Mouse (Mus musculus): ENCODE measurements around the gene Fryl.
A peak's percentile ranks its signal among the peaks of the same experiment; 100 is the strongest.

The Fryl gene

GRCm38 (mm10) chr5:73255321-73256251 is 833 bp downstream of the Fryl start:
- peak; percentile 69 for DNase-seq

DNA sequence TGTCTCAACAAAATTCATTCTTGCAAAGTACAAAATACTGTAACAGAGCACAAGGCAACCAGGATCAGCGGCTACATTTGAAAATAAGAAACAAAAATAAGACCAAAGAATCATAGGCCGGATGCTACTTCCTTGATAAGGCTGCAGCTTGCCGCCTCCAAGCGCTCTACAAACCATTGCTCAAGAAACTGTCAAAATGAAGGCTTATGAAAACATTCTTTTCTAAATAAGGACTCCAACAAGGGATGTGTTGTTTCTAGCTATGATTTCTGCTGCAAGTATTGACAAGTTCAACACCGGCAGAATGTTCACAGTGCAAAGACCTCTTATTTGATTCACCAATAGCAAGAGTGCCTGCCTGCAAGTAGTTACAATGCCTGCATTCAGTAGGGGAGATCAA is 1.8 kb downstream of the Fryl start:
- DNase-seq: no peak

GRCm38 (mm10) chr5:73252739-73253138 is 3.7 kb downstream of the Fryl start:
- no peak for DNase-seq

- DNase-seq: no peak
These were observed 7.1 kb downstream of the Fryl start for GRCm38 (mm10) chr5:73249341-73249740.

DNA sequence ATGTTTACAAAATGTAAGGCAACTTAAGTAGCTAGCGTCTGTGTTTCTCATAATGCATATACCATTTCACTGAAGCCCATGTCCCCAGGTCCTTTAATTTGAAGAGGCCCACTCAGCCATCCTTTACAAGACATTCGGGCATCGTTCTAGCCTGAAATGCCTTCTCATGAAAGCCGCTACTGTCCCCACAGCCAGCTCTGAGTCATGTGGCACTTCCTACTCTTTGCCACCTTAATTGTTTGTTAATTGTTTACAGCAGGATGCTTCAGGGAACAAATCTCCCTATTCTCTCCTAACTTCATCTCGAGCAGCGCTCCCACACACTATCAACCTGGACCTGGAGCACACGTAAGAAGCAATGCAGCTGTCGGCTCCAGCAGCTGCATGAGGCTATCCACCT is 8.2 kb downstream of the Fryl start:
- DNase-seq: no peak

DNA sequence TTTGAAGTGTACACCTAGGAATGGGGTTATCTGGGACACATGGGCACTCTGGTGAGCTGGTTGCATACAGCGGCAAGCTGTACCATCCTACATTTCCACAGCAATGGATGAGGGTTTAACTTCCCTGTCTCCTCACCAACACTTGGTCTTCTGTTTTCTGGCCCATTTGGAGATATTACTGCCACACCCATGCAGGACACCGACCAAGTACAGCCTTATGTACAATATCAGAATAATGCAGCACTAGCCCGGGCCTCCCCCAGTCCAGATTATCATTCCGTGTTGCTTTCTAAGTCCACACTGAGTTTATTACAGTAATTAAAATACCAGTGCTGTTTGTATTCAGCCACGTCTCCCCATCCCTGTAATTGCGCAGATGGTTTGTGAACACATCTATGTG is 10.0 kb downstream of the Fryl start:
- DNase-seq: no peak

- DNase-seq: peak; percentile 65
These were observed 12.0 kb downstream of the Fryl start for GRCm38 (mm10) chr5:73244403-73244802.

- DNase-seq: no peak
These were observed 14.5 kb downstream of the Fryl start for GRCm38 (mm10) chr5:73241966-73242365.

DNA sequence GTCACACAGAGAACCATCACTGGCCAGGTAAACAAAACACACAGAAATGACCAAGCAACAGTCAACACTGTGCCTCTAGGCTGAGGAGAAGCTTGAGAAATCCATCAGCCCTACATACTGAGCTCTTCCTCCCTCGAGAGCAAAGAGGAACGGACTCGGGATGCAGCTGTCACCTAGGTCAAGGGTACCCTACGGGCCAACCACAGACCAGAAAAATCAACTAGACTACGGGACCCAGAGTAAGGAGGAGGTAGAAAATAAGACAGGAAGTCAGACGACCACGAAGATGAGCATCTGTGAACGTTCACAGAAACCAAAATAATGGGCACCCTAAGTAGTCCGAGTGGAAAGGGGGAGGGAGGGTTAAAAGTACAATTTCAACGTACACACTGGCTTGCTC is 15.1 kb downstream of the Fryl start:
- DNase-seq: no peak

DNA sequence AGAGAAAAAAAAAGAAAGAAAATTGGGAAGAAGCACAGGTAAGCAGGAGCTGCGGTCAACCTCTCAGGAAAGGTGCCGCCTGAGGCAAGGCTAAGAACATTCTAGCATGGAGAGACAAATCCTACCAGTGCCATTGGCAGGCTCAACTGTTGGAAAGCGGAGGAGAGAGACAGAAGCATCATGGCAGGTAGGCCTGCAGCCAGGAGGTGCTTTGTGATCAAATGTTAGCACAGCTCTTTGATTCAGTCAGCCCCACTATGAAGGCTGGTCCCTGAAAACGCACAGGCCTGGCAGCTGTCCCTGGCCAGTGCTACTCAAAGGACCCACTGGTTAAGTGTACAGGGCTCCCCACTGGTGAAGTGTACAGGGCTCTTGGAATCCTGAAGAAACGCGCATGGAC is 16.0 kb downstream of the Fryl start:
- no peak for DNase-seq

- DNase-seq: no peak
These were observed 19.5 kb downstream of the Fryl start for GRCm38 (mm10) chr5:73236894-73237334.

DNA sequence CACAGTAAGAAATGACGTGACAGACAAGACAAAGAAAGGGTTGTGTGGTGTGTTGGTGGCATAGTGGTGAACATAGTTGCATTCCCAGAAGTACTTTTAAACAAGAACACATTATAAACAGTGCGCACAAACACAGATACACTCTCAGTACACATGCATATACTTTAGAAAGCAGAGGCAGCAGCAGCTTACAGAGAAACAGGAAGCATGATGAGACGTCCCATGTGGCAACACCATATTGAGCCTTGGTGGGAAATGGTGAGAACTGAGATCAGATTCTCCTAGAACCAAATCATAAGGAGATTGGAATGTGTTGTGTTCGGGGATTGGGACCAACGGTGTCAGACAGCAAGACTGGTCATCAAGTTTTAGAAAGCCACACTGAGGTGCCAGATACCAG is 21.2 kb downstream of the Fryl start:
- DNase-seq: no peak

GRCm38 (mm10) chr5:73233018-73233881 is 23.2 kb downstream of the Fryl start:
- DNase-seq: peak; percentile 26

DNA sequence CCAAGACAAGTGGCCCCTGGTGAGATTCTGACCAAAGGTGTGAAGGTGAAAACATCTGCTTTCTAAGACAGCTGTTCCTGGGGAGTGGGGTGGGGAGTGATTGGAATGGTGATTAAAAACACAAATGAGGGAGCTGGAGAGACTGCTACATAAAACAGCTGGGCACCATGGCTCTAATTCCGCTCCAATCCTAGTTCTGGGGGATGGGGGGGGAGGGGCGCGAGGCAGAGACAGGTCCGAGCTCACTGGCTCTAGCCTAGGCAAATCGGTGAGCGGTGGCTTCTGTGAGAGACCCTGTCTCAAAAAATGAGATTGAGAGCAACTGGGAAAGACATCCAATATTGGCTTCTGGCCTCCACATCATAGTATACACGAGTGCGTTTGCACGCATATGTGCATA is 24.2 kb downstream of the Fryl start:
- no peak for DNase-seq

DNA sequence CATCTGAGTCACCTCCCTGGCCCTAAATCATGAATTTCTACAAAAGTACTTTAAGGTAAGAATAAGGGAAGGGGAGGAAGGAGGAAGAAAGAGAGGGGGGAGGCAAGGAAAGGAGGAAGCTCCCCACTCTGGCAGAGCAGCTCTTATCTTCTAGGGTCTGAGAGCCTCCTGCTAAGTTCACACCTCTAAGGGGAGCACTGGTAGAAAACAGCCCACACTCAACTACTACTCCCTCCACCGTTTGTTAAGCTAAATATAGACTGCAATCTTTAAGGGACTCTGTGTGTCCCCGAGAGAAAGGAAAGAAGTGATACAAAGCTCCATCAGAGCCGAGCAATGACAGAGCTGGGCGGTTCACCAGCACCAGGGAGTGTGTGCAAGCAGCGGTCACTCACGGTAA is 24.6 kb downstream of the Fryl start:
- no peak for DNase-seq

DNA sequence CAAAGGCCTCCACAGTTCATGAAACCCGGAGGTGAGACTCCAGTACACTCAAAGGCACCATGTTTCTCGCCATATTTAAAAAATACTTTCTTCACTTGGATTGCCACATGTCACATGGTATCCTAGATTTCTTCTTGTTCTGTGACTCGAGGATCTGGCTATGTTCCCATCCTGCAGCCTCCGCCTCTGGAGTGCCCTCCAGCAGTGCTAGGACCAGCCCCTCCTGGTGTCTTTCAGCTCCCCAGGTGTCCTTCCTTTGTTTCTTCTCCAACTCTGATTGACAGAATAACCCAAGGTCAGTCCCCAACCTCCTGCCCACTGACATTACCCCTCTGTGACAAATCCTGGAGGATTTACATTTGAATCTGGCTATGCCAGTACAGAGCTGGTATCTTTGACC is 26.2 kb downstream of the Fryl start:
- DNase-seq: no peak

- no peak for DNase-seq
These were observed 27.0 kb downstream of the Fryl start for GRCm38 (mm10) chr5:73229467-73229866.

- DNase-seq: no peak
These were observed 27.9 kb downstream of the Fryl start for GRCm38 (mm10) chr5:73228291-73229049.

- DNase-seq: no peak
These were observed 28.8 kb downstream of the Fryl start for GRCm38 (mm10) chr5:73227518-73228101.

GRCm38 (mm10) chr5:73223065-73223464 is 33.4 kb downstream of the Fryl start:
- no peak for DNase-seq

GRCm38 (mm10) chr5:73222397-73222796 is 34.0 kb downstream of the Fryl start:
- peak; percentile 41 for DNase-seq

GRCm38 (mm10) chr5:73221826-73222225 is 34.6 kb downstream of the Fryl start:
- DNase-seq: no peak

DNA sequence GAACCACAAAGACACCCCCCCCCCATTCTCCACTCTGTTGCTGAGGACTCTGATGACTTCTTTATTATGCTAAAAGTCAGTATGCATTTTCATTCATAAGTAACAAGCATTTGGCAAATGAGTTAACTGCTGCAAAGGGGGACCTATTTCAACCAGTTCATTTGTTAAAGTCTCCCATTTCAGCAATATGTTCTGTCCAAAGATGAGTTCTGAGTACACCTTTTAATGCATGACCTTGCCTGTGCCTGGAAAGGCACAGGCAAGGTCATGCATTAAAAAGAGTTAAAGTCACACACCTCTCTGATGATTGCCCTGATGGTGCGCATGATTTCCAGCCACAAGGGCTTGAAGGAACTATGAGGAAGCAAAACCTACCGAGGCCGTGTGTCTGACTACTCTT is 36.7 kb downstream of the Fryl start:
- no peak for DNase-seq
